Mouse (Mus musculus): ENCODE results near the gene Scd1. TPM values are rescaled to one million over a fixed set of nuclear protein-coding genes. Genes with fewer than 3 reads are reported as not detected.
A peak's percentile ranks its signal among the peaks of the same experiment; 100 is the strongest.

Gene Scd1
- 10 to 100 TPM; 34.1 to 67.0 TPM for total RNA-seq (2021)

- intact Hi-C loops (cut with DNase I), result loop anchor here (2.0 kb wide), 1 partner anchor 19 kb away; no protein-coding TSS in a partner anchor
These were observed at the start of gene Scd1 for GRCm38 (mm10) chr19:44407341-44408222. TSS of gene Scd1 (minus strand) at chr19:44407879.

GRCm38 (mm10) chr19:44455356-44455755 lies 47.7 kb upstream of the Scd1 start:
- intact Hi-C loops (cut with DNase I), result no loop called here
- DNase-seq (ENCODE audit: low spot score), result no peak

More at GRCm38 (mm10) chr19:44407341-44408222, at the start of gene Scd1:
- DNase-seq (ENCODE audit: low spot score), result peak; percentile 55

- no peak for DNase-seq (ENCODE audit: low spot score)
- intact Hi-C loops (cut with DNase I), result no loop called here
These were observed 47.2 kb upstream of the Scd1 start for GRCm38 (mm10) chr19:44454862-44455261.

- DNase-seq (ENCODE audit: low spot score), result no peak
- intact Hi-C loops (cut with DNase I), result no loop called here
These were observed 40.2 kb upstream of the Scd1 start for GRCm38 (mm10) chr19:44447927-44448326.

- DNase-seq (ENCODE audit: low spot score), result no peak
- intact Hi-C loops (cut with DNase I), result no loop called here
These were observed 38.1 kb upstream of the Scd1 start for GRCm38 (mm10) chr19:44445755-44446154.

- no peak for DNase-seq (ENCODE audit: low spot score)
- intact Hi-C loops (cut with DNase I), result no loop called here
These were observed 31.6 kb upstream of the Scd1 start for GRCm38 (mm10) chr19:44439302-44439701.

- intact Hi-C loops (cut with DNase I), result no loop called here
- DNase-seq (ENCODE audit: low spot score), result no peak
These were observed 30.3 kb upstream of the Scd1 start for GRCm38 (mm10) chr19:44437975-44438374.

GRCm38 (mm10) chr19:44432084-44432483 lies 24.4 kb upstream of the Scd1 start:
- intact Hi-C loops (cut with DNase I), result no loop called here
- DNase-seq (ENCODE audit: low spot score), result no peak

- intact Hi-C loops (cut with DNase I), result no loop called here
- DNase-seq (ENCODE audit: low spot score), result no peak
These were observed 20.0 kb upstream of the Scd1 start for GRCm38 (mm10) chr19:44427721-44428120.

- no peak for DNase-seq (ENCODE audit: low spot score)
- intact Hi-C loops (cut with DNase I), result no loop called here
These were observed 14.5 kb upstream of the Scd1 start for GRCm38 (mm10) chr19:44422051-44422631.

GRCm38 (mm10) chr19:44419530-44419929 lies 11.9 kb upstream of the Scd1 start:
- DNase-seq (ENCODE audit: low spot score), result no peak
- intact Hi-C loops (cut with DNase I), result loop anchor here (1.0 kb wide), 2 partner anchors 46 to 175 kb away; no protein-coding TSS in a partner anchor

- no peak for DNase-seq (ENCODE audit: low spot score)
- intact Hi-C loops (cut with DNase I), result loop anchor here (1.0 kb wide), 2 partner anchors 46 to 175 kb away; no protein-coding TSS in a partner anchor
These were observed 11.3 kb upstream of the Scd1 start for GRCm38 (mm10) chr19:44418945-44419344.

GRCm38 (mm10) chr19:44418544-44418943 lies 10.9 kb upstream of the Scd1 start:
- intact Hi-C loops (cut with DNase I), result no loop called here
- DNase-seq (ENCODE audit: low spot score), result no peak

- no peak for DNase-seq (ENCODE audit: low spot score)
- intact Hi-C loops (cut with DNase I), result no loop called here
These were observed 10.4 kb upstream of the Scd1 start for GRCm38 (mm10) chr19:44418061-44418460.

- DNase-seq (ENCODE audit: low spot score), result no peak
- intact Hi-C loops (cut with DNase I), result no loop called here
These were observed 9.8 kb upstream of the Scd1 start for GRCm38 (mm10) chr19:44417448-44417847.

GRCm38 (mm10) chr19:44416240-44416639 lies 8.6 kb upstream of the Scd1 start:
- DNase-seq (ENCODE audit: low spot score), result no peak
- intact Hi-C loops (cut with DNase I), result no loop called here

- intact Hi-C loops (cut with DNase I), result no loop called here
- DNase-seq (ENCODE audit: low spot score), result no peak
These were observed 7.8 kb upstream of the Scd1 start for GRCm38 (mm10) chr19:44415464-44415863.

GRCm38 (mm10) chr19:44410269-44410992 lies 2.8 kb upstream of the Scd1 start:
- intact Hi-C loops (cut with DNase I), result no loop called here
- no peak for DNase-seq (ENCODE audit: low spot score)

GRCm38 (mm10) chr19:44408595-44408994 lies 916 bp upstream of the Scd1 start:
- no peak for DNase-seq (ENCODE audit: low spot score)
- intact Hi-C loops (cut with DNase I), result loop anchor here (2.0 kb wide), 1 partner anchor 20 kb away; no protein-coding TSS in a partner anchor

- DNase-seq (ENCODE audit: low spot score), result peak; percentile 68
- intact Hi-C loops (cut with DNase I), result loop anchor here (2.0 kb wide), 1 partner anchor 19 kb away; no protein-coding TSS in a partner anchor
These were observed 505 bp upstream of the Scd1 start for GRCm38 (mm10) chr19:44408223-44408545.

Data from heart, postnatal 25 days (tissue).